Comparison of ENCODE assay signal across 11 mouse cellular contexts in genomic region chr9:58369644-58370043, GRCm38 (mm10). TPM values are rescaled to one million over a fixed set of nuclear protein-coding genes. Genes with fewer than 3 reads are reported as not detected.
DNase-seq lines count a peak whose midpoint lies in the region; ATAC-seq and TF ChIP-seq lines count a peak whose summit lies in the region.
"Had no signal": no experiment of that assay in that cellular context is flagged by ENCODE, and none has a peak within 500 bp of the region (broad histone marks: within the 10 kb centered on the region; RNA-seq: fewer than 3 reads in every experiment).

No protein-coding gene starts in this region.

- 62% methylated on average over 6 of the region's 6 CpGs for WGBS in cerebellum, adult 2 months
- 46% methylated on average over 6 of the region's 6 CpGs for WGBS in embryonic facial prominence, embryonic 14.5 days
- WGBS in liver, postnatal 0 days (ENCODE audit: insufficient replicate concordance): 46% methylated on average over 6 of the region's 6 CpGs

- H3K4me2 ChIP-seq in embryonic facial prominence, embryonic 14.5 days (ENCODE audit: low read depth, low read length): no peak overlapping the region
- H3K4me2 ChIP-seq in liver, postnatal 0 days (ENCODE audit: low read depth, low read length): no peak overlapping the region

- H3K9ac ChIP-seq in embryonic facial prominence, embryonic 14.5 days (ENCODE audit: low read depth, low read length): no peak overlapping the region
- no peak overlapping the region for H3K9ac ChIP-seq in liver, postnatal 0 days (replicated peaks)

- ATAC-seq in embryonic facial prominence, embryonic 14.5 days (ENCODE audit: low read depth): no peak
- no peak for ATAC-seq in liver, postnatal 0 days

- no peaks in the 10 kb centered on the region for H3K27me3 ChIP-seq in cerebellum, adult 2 months (ENCODE audit: control insufficient read depth, insufficient read depth, low read length)
- no peaks in the 10 kb centered on the region for H3K27me3 ChIP-seq in embryonic facial prominence, embryonic 14.5 days (replicated peaks; ENCODE audit: control insufficient read depth, insufficient read depth, low read length)
- no peaks in the 10 kb centered on the region for H3K27me3 ChIP-seq in liver, postnatal 0 days (ENCODE audit: insufficient read depth, low read length)

- peaks cover 10% of the 10 kb centered on the region for H3K4me1 ChIP-seq in cerebellum, adult 2 months (ENCODE audit: control insufficient read depth, insufficient read depth, low read length)
- no peaks in the 10 kb centered on the region for H3K4me1 ChIP-seq in embryonic facial prominence, embryonic 14.5 days (ENCODE audit: control insufficient read depth, insufficient read depth, low read length)
- H3K4me1 ChIP-seq in liver, postnatal 0 days (ENCODE audit: insufficient read depth): no peaks in the 10 kb centered on the region

- TF ChIP-seq EP300 in liver, postnatal 0 days (IDR thresholded peaks at IDR 0.05; ENCODE audit: low read depth): no peak

- peak; percentile 16; the same call in 1 of the 2 replicates for TF ChIP-seq CTCF in cerebellum, adult 2 months (IDR thresholded peaks at IDR 0.05; ENCODE audit: borderline replicate concordance, insufficient read depth, low read depth, low read length)
- TF ChIP-seq CTCF in liver, postnatal 0 days (IDR thresholded peaks at IDR 0.05; ENCODE audit: low read depth): peak; percentile 66

- intact Hi-C loops in left cerebral cortex, postnatal 25 days (cut with DNase I): loop anchor here (1.0 to 5.0 kb wide), 3 partner anchors 39 to 118 kb away; partner anchors contain the start of gene Insyn1
- intact Hi-C loops in left cerebral cortex, postnatal 10 days (cut with DNase I): no loop called here

- no peak overlapping the region for H3K27ac ChIP-seq in cerebellum, adult 2 months (ENCODE audit: insufficient read depth, low read length)
- H3K27ac ChIP-seq in embryonic facial prominence, embryonic 14.5 days (replicated peaks; ENCODE audit: low read depth, low read length): no peak overlapping the region
- H3K27ac ChIP-seq in liver, postnatal 0 days (ENCODE audit: low read depth): no peak overlapping the region

- DNase-seq in cerebellum, adult 2 months: peak in 1 of 2 experiments; percentile 26
- no peak for DNase-seq in cerebellum, adult 11-12 months
- peak; percentile 30 to 31 for DNase-seq in left cerebral cortex, postnatal 25 days (ENCODE audit: low spot score in 2 of 2)
- DNase-seq in left cerebral cortex, postnatal 10 days (ENCODE audit: extremely low spot score in 1 of 2, low spot score in 2 of 2): no peak
- peak; percentile 61 for DNase-seq in R1 (ENCODE audit: low read depth, low spot score)
- peak; percentile 27 for DNase-seq in embryonic facial prominence, embryonic 14.5 days (ENCODE audit: low spot score)
- no peak for DNase-seq in liver, postnatal 0 days
- DNase-seq in yolk sac, embryonic 10.5 days (ENCODE audit: low spot score): no peak

- H3K9me3 ChIP-seq in embryonic facial prominence, embryonic 14.5 days (ENCODE audit: control insufficient read depth, low read length): no peaks in the 10 kb centered on the region
- no peaks in the 10 kb centered on the region for H3K9me3 ChIP-seq in liver, postnatal 0 days (ENCODE audit: low read length)
- H3K9me3 ChIP-seq: G1E had no signal

- no peak overlapping the region for H3K4me3 ChIP-seq in cerebellum, adult 2 months (replicated peaks; ENCODE audit: insufficient read depth, low read depth, low read length)
- no peak overlapping the region for H3K4me3 ChIP-seq in embryonic facial prominence, embryonic 14.5 days (ENCODE audit: low read depth, low read length)
- no peak overlapping the region for H3K4me3 ChIP-seq in liver, postnatal 0 days (ENCODE audit: low read depth, low read length)
- H3K4me3 ChIP-seq: myocyte had no signal

- H3K36me3 ChIP-seq in embryonic facial prominence, embryonic 14.5 days (ENCODE audit: control insufficient read depth, insufficient read depth, low read length): no peaks in the 10 kb centered on the region
- H3K36me3 ChIP-seq in liver, postnatal 0 days (replicated peaks; ENCODE audit: insufficient read depth, low read length): no peaks in the 10 kb centered on the region
- H3K36me3 ChIP-seq: G1E had no signal

- no peak for TF ChIP-seq POLR2A in cerebellum, adult 2 months (IDR thresholded peaks at IDR 0.05; ENCODE audit: borderline replicate concordance, insufficient read depth, low read length)

RNA-seq across cellular contexts. Expression of gene Tbc1d21, which starts 0.6 kb away (rescaled TPM):
- not detected in 2 replicates for polyA plus RNA-seq in cerebellum, adult 2 months (2012; rRNA removed)
- total RNA-seq in left cerebral cortex, postnatal 25 days (2021): not detected
- not detected for total RNA-seq in left cerebral cortex, postnatal 10 days (2021)
- polyA plus RNA-seq in embryonic facial prominence, embryonic 14.5 days (2014; fragmentation: Nextera tagmentation; extraction: Ambion mirVana): 0.13 TPM in 1 of 2 replicates, not detected in the other
- polyA plus RNA-seq in liver, postnatal 0 days (2015; fragmentation: Nextera tagmentation; extraction: Ambion mirVana): not detected in 2 replicates
- total RNA-seq: G1E; hematopoietic stem cell, adult 5-6 weeks had no signal
- polyA plus RNA-seq: G1E had no signal

RNA-seq across cellular contexts. Expression of gene Loxl1, which starts 56.7 kb away (rescaled TPM):
- 2.3 and 2.7 TPM in 2 replicates for polyA plus RNA-seq in cerebellum, adult 2 months (2012; rRNA removed)
- total RNA-seq in left cerebral cortex, postnatal 25 days (2021): 1 to 10 TPM; 2.0 to 2.6 TPM
- total RNA-seq in left cerebral cortex, postnatal 10 days (2021): 1 to 10 TPM; 3.5 to 3.9 TPM
- 68.7 and 74.1 TPM in 2 replicates for polyA plus RNA-seq in embryonic facial prominence, embryonic 14.5 days (2014; fragmentation: Nextera tagmentation; extraction: Ambion mirVana)
- 2.8 and 3.1 TPM in 2 replicates for polyA plus RNA-seq in liver, postnatal 0 days (2015; fragmentation: Nextera tagmentation; extraction: Ambion mirVana)
- total RNA-seq: G1E; hematopoietic stem cell, adult 5-6 weeks had no signal
- polyA plus RNA-seq: G1E had no signal

Comparison
In these comparisons a context has a peak if more than half of its experiments do, and no peak if none do; other contexts are left out.
1. DNase-seq: peak in left cerebral cortex, postnatal 25 days (2 of 2), R1 (single experiment) and embryonic facial prominence, embryonic 14.5 days (single experiment); none in cerebellum, adult 11-12 months (single experiment), left cerebral cortex, postnatal 10 days (0 of 2), liver, postnatal 0 days (single experiment) and yolk sac, embryonic 10.5 days (single experiment).
2. RNA of gene Loxl1, which starts 56.7 kb away (polyA plus RNA-seq): 68.7 to 74.1 TPM in embryonic facial prominence, embryonic 14.5 days; 2.8 to 3.1 TPM in liver, postnatal 0 days and 2.3 to 2.7 TPM in cerebellum, adult 2 months; every median in the first group is over 10 times any median in the second.